Mouse (Mus musculus) testis, postnatal 14 days (tissue): ENCODE results near the gene Gng12.
"Not testable (repeated sequence)": the region's sequence is repeated elsewhere in the genome, so short reads cannot be mapped to it uniquely, and the experiment has no call there.

Experiments
- DNase-seq: peaks from one replicate; pipeline ENCODE4 v3.0.0; 2021; ENCODE audit warnings: low spot score

Gng12 gene

DNA sequence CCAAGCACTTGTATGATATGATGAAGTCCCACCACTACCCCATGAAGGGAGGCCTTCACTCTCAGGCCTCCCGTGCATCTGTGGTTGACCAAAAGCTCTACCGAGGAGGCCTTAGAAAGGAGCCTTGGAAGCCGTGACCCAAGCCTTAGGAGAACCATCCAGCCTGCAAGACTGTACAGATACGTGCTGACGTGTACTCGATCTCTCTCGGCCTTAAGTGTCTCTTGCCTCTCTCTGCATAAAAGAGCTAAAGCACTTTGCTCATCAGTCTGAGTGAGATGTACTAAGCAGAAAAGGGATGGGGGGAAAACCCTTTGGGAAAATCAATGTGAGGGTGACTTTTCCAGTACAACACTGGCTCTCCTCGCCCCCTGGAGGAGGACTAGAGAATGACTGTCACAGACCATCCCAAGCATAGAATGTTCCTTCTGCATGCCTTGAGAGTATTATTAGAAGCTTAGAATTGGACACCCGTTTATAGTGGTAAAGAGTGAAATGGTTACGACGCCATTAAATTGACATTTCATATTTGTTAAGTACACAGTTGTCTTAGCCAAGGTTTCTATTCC, 59.0 kb downstream of the Gng12 start:
- no peak for DNase-seq

GRCm38 (mm10) chr6:66958466-66959235, 62.5 kb downstream of the Gng12 start:
- no peak for DNase-seq

GRCm38 (mm10) chr6:66962582-66963043, 66.4 kb downstream of the Gng12 start:
- DNase-seq, result peak; percentile 13

DNA sequence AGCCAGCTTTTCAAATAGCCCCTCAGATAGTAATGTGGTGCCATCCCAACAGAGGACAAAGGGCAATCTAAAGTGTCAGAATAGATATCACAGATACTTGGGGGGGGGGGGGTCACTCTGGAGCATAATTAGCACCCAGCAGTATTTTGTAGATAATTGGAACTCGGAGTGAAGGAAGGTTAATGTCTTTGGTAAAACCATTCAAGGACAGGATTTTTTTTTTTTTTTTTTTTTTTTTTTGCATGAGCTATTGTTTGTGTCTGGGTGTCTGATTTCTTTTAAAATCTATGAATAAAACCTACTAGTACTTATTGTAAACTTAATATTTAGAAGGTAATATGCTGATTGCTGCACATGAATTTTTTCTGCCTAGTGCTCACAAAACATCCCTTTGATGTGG, 66.9 kb downstream of the Gng12 start:
- no peak for DNase-seq

GRCm38 (mm10) chr6:66963651-66964050, 67.5 kb downstream of the Gng12 start:
- not testable (repeated sequence) for DNase-seq

GRCm38 (mm10) chr6:66964222-66964621, 68.0 kb downstream of the Gng12 start:
- DNase-seq, result no peak

DNA sequence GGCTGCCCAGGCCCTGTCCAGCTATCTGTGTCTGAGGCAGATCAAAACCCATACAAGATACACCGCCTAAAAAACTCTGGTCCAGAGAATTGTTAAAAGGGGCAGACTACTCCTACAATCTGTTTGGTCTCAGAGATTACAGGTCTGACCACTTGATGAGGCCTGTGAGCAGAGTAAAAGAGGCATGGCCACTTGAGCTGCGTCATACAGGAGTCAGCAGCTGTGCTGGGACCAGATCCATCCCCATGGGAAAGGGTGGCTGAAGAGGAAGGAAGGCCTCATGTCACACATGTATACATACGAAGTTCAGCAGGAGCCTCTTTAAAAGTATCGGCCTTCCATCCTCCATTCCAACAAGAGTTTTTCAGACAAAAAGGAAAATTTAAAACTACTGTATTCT, 69.0 kb downstream of the Gng12 start:
- no peak for DNase-seq

DNA sequence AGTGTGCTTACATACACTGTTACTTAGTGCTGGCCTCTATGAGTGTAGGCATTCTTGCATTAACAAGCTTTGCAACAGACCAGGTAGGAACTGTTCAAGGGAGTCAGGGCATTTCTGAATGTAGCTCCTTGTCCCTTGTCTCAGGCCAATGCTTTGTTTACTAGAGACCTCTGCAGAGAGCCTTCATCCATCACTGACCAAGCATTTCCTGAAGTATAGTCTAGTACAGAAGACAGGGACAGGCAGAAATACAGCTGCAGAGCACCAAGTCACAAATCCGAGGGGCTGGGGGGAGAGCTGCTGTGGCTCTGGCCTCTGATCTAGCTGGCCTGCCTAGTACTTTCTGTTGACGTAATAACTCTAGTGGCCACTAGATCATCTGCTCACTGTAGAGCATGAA, 71.6 kb downstream of the Gng12 start:
- DNase-seq, result no peak

GRCm38 (mm10) chr6:66969446-66969845, 73.2 kb downstream of the Gng12 start:
- DNase-seq, result no peak

DNA sequence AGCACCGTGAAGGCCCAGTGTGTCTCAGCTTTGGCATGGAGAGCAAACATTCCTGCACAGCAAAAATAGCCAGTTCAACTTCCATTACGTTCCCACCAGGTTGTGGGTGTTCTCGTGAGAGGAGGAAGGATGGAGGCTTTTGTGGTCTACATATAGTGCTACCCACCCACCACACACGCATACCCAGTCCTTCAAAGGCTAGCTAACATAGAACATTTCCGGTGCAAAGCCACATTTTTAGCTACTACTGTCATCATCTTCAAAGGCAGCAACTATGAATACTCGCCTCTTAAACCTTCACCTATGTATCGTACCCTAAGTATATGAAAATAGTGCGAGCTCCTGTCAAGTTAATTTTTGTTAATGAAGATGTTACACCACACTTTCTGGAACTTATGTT, 76.1 kb downstream of the Gng12 start:
- DNase-seq, result no peak

- DNase-seq, result no peak
These were observed 77.0 kb downstream of the Gng12 start for GRCm38 (mm10) chr6:66973180-66973579.

- no peak for DNase-seq
These were observed 79.3 kb downstream of the Gng12 start for GRCm38 (mm10) chr6:66975522-66975921.

- DNase-seq, result no peak
These were observed 83.0 kb downstream of the Gng12 start for GRCm38 (mm10) chr6:66979197-66979596.

DNA sequence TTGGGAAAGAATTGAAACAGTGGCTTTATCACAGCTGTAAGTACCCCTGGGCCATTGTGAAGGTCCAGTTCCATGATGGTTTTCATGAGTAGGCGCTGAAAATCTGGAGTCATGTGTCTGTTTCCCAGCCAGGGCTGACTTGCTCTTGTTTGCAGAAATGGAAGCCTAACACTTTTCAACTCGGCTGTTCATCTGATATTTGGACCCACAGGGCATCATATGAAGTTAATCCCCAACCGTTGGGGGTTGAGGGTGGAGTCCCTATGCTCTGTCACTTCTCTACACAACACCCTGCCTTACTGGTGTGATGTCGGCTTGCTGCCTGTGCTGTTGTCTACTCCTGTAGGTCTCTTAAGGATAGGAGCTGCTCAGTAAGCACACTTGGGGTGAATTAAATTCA, 83.8 kb downstream of the Gng12 start:
- DNase-seq, result no peak

DNA sequence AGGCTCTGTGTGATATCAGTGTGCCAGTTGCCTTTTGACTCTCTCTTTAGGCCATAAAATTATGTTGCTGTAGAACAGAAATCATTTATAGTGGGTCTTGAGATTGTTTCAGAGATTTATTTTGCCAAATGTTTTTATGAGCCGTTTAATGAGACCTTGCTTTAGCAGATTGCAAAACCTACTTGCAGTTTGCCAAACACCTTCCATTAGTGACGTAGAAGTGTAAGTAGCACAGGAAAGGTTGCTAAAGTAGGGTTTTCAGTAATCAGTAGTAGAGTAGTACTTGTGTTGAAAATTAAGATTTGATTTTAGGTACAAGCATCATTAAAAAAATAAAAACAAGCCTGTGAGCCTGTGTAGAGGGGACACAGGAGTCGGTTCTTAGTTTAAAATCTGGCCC, 85.2 kb downstream of the Gng12 start:
- DNase-seq, result no peak

- no peak for DNase-seq
These were observed 85.7 kb downstream of the Gng12 start for GRCm38 (mm10) chr6:66981864-66982263.

DNA sequence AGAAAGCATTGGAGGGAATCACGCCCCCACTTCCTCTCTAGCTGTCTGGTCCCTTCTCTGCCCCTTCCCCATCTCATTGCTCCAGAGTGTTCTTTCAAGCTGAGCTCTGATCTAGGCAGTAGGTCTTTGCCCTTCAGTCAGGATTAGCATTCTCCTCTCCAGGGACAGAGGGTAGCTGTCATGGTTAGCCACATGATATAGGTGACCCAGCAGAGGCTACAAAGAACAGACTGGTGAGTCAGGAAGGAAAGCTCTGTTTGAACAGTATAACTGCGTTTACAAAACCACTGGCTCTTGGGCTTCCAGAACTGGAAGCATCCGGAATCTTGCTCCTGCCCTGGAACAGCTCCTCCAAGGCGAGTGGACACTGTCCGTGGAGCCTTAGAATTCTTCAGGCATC, 87.9 kb downstream of the Gng12 start:
- no peak for DNase-seq

- DNase-seq, result no peak
These were observed 88.5 kb downstream of the Gng12 start for GRCm38 (mm10) chr6:66984672-66985071.

DNA sequence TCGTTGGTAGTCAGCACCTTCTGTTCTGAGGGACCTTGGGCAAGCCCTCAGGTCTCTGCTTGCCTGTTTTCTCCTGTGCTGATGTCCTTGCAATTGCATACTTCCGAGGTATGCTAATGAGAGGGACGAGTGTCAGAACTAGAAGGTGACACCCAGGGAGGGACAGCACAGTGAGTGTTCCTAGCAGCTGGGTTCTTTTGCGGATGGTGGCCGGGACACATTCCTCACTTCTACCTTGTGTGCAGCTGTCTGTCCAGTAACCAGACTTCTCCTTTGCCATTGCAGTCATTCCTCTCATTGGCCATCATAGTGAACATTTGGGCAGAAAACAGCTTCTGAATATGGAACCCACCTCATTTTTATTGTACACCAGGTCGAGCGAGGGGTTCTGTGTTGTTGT, 89.3 kb downstream of the Gng12 start:
- DNase-seq, result no peak

DNA sequence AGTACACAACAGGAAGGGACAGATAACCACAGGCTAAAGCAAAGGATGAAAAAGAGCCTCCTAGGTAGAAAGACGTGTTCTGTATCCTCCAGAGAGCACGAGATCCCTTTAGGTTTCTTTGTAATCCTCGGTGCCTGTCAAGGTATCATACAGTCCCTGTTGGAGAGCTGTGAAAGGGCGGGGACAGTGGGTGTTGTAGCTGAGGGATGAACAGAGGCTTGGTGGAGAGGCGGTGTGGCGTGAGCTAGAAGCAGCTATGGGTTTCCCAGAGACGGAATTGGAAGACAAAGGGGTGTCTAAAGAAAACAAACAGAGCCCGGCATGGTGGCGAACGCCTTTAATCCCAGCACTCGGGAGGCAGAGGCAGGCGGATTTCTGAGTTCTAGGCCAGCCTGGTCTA, 89.9 kb downstream of the Gng12 start:
- DNase-seq, result no peak

DNA sequence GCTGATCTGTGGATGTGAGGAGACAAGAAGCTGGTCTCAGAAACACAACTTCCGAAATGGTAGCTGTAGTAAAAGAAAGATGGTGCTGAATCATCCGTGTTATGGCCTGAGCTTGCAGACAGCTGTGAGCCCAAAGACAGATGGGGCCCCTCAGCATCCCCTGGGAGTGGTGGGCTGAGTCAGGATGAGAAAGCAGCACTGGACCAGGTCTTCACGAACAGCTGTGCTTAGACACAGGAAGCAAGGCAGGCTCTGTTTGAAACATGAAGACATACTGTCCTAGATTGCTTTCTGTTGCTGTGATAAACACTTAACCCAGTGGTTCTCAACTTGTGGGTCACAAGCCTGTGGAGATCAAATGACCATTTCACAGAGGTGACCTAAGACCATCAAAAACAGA, 91.4 kb downstream of the Gng12 start:
- DNase-seq, result no peak

DNA sequence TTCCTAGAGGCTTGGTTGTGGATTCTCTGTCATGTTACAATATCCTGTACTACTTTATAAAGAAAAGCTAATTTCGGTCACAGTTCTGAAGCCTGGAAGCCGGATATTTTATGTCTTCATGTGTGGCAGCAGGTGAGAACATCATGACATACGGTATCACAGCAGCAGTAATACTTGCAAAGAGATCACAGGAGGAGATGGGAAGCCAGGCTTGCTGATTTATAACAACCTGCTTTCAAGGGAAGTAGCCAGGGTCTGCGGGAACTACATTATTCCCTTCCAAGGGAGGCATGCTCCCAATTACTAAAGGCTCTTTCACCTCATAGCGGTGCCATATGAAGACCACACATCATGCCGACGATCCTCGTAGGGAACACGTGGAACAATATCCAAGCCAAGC, 92.2 kb downstream of the Gng12 start:
- DNase-seq, result no peak

GRCm38 (mm10) chr6:66989037-66989436, 92.8 kb downstream of the Gng12 start:
- no peak for DNase-seq

GRCm38 (mm10) chr6:66989518-66989917, 93.3 kb downstream of the Gng12 start:
- DNase-seq, result no peak
